Mouse (Mus musculus): Measurements from ENCODE around the gene Ccdc182.

GRCm38 (mm10) chr11:88250568-88250967 is 43.3 kb upstream of the Ccdc182 start:
- TF ChIP-seq CTCF (conservative IDR thresholded peaks at IDR 0.05; ENCODE audit: low read length), result no peak
- no peak for TF ChIP-seq NANOG (IDR thresholded peaks at IDR 0.05; ENCODE audit: borderline replicate concordance, low read length)
